Mouse (Mus musculus): ENCODE data around the gene Exosc5.
A peak's percentile ranks its signal among the peaks of the same experiment; 100 is the strongest.

Exosc5 gene

GRCm38 (mm10) chr7:25637099-25637498 is 21.9 kb upstream of the Exosc5 start:
- no peak for DNase-seq (ENCODE audit: low spot score)

GRCm38 (mm10) chr7:25639754-25640153 is 19.2 kb upstream of the Exosc5 start:
- no peak for DNase-seq (ENCODE audit: low spot score)

GRCm38 (mm10) chr7:25644136-25644535 is 14.8 kb upstream of the Exosc5 start:
- no peak for DNase-seq (ENCODE audit: low spot score)

- DNase-seq (ENCODE audit: low spot score), result no peak
Measured at GRCm38 (mm10) chr7:25644631-25645030, 14.3 kb upstream of the Exosc5 start.

- no peak for DNase-seq (ENCODE audit: low spot score)
Measured at GRCm38 (mm10) chr7:25645074-25645473, 13.9 kb upstream of the Exosc5 start.

- no peak for DNase-seq (ENCODE audit: low spot score)
Measured at GRCm38 (mm10) chr7:25647574-25648123, 11.3 kb upstream of the Exosc5 start.

- DNase-seq (ENCODE audit: low spot score), result no peak
Measured at GRCm38 (mm10) chr7:25649839-25650238, 9.1 kb upstream of the Exosc5 start.

- no peak for DNase-seq (ENCODE audit: low spot score)
Measured at GRCm38 (mm10) chr7:25651281-25651680, 7.7 kb upstream of the Exosc5 start.

- DNase-seq (ENCODE audit: low spot score), result no peak
Measured at GRCm38 (mm10) chr7:25652244-25652759, 6.7 kb upstream of the Exosc5 start.

GRCm38 (mm10) chr7:25655601-25656428 is 3.1 kb upstream of the Exosc5 start:
- DNase-seq (ENCODE audit: low spot score), result no peak

- no peak for DNase-seq (ENCODE audit: low spot score)
Measured at GRCm38 (mm10) chr7:25657785-25658184, 1.2 kb upstream of the Exosc5 start.

- DNase-seq (ENCODE audit: low spot score), result peak; percentile 53
Measured at GRCm38 (mm10) chr7:25666381-25666780, 7.4 kb downstream of the Exosc5 start.

GRCm38 (mm10) chr7:25669158-25669557 is 10.2 kb downstream of the Exosc5 start:
- no peak for DNase-seq (ENCODE audit: low spot score)

- no peak for DNase-seq (ENCODE audit: low spot score)
Measured at GRCm38 (mm10) chr7:25669631-25670030, 10.7 kb downstream of the Exosc5 start.

- DNase-seq (ENCODE audit: low spot score), result no peak
Measured at GRCm38 (mm10) chr7:25670096-25670495, 11.1 kb downstream of the Exosc5 start.

GRCm38 (mm10) chr7:25671686-25672085 is 12.7 kb downstream of the Exosc5 start:
- DNase-seq (ENCODE audit: low spot score), result no peak

GRCm38 (mm10) chr7:25672442-25672841 is 13.5 kb downstream of the Exosc5 start:
- no peak for DNase-seq (ENCODE audit: low spot score)

- DNase-seq (ENCODE audit: low spot score), result no peak
Measured at GRCm38 (mm10) chr7:25674297-25674696, 15.3 kb downstream of the Exosc5 start.

GRCm38 (mm10) chr7:25674719-25675300 is 15.8 kb downstream of the Exosc5 start, which contains the start of gene Tmem91:
TSS of gene Tmem91 (minus strand) at chr7:25675166.
- no peak for DNase-seq (ENCODE audit: low spot score)

GRCm38 (mm10) chr7:25675405-25675804 is 16.4 kb downstream of the Exosc5 start:
- DNase-seq (ENCODE audit: low spot score), result no peak

GRCm38 (mm10) chr7:25676085-25676781 is 17.3 kb downstream of the Exosc5 start:
- DNase-seq (ENCODE audit: low spot score), result peak; percentile 77

- DNase-seq (ENCODE audit: low spot score), result no peak
Measured at GRCm38 (mm10) chr7:25677013-25677412, 18.0 kb downstream of the Exosc5 start.
